Mouse (Mus musculus) left cerebral cortex, postnatal 25 days (tissue): ENCODE measurements around the gene Mrtfb. TPM values are rescaled to one million over a fixed set of nuclear protein-coding genes. Genes with fewer than 3 reads are reported as not detected.

Source experiments
- DNase-seq, 2 experiments: peaks; one replicate each; pipeline ENCODE4 v3.0.0; 2022; ENCODE audit warnings: low spot score in 2 of 2, mixed read lengths in 1 of 2
- intact Hi-C: fragments of 180-260 bp; cut with DNase I; formaldehyde crosslinking; loops from one replicate; pipeline ENCODE4 v1.15.1; 2025
- total RNA-seq, 2 experiments: library from RNA; stranded (reverse); gene quantifications; 2 replicates each; pipeline ENCODE4 v1.2.3; 2021

The Mrtfb gene
- total RNA-seq: 100 to 1,000 TPM; 182 to 185 TPM

- DNase-seq: peak; percentile 88 to 92
- intact Hi-C loops: loop anchor here (2.0 kb wide), 3 partner anchors 51 to 103 kb away; no protein-coding TSS in a partner anchor
Observed at GRCm38 (mm10) chr16:13255855-13256635, at the start of gene Mrtfb. Mrtfb (plus strand) TSS chr16:13256481.

- intact Hi-C loops: no loop called here
- peak; percentile 46 to 91 for DNase-seq
Observed at GRCm38 (mm10) chr16:13207649-13208048, 48.6 kb upstream of the Mrtfb start.

- no peak for DNase-seq
- intact Hi-C loops: no loop called here
Observed at GRCm38 (mm10) chr16:13208087-13208486, 48.2 kb upstream of the Mrtfb start.

- no peak for DNase-seq
- intact Hi-C loops: no loop called here
Observed at GRCm38 (mm10) chr16:13212781-13213180, 43.5 kb upstream of the Mrtfb start.

GRCm38 (mm10) chr16:13216116-13216952, 39.9 kb upstream of the Mrtfb start:
- no peak for DNase-seq
- intact Hi-C loops: no loop called here

GRCm38 (mm10) chr16:13217951-13218350, 38.3 kb upstream of the Mrtfb start:
- intact Hi-C loops: no loop called here

GRCm38 (mm10) chr16:13221475-13221874, 34.8 kb upstream of the Mrtfb start:
- intact Hi-C loops: no loop called here
- DNase-seq: no peak

More at GRCm38 (mm10) chr16:13217951-13218350, 38.3 kb upstream of the Mrtfb start:
- DNase-seq: no peak

GRCm38 (mm10) chr16:13232043-13232442, 24.2 kb upstream of the Mrtfb start:
- intact Hi-C loops: no loop called here
- DNase-seq: no peak

- DNase-seq: no peak
Observed at GRCm38 (mm10) chr16:13232912-13233802, 23.1 kb upstream of the Mrtfb start.

GRCm38 (mm10) chr16:13239039-13239438, 17.2 kb upstream of the Mrtfb start:
- no peak for DNase-seq
- intact Hi-C loops: no loop called here

More at GRCm38 (mm10) chr16:13232912-13233802, 23.1 kb upstream of the Mrtfb start:
- intact Hi-C loops: no loop called here

- intact Hi-C loops: no loop called here
- no peak for DNase-seq
Observed at GRCm38 (mm10) chr16:13239544-13239943, 16.7 kb upstream of the Mrtfb start.

- DNase-seq: no peak
- intact Hi-C loops: no loop called here
Observed at GRCm38 (mm10) chr16:13240326-13240725, 16.0 kb upstream of the Mrtfb start.

- DNase-seq: no peak
- intact Hi-C loops: no loop called here
Observed at GRCm38 (mm10) chr16:13245658-13246057, 10.6 kb upstream of the Mrtfb start.

- no peak for DNase-seq
- intact Hi-C loops: no loop called here
Observed at GRCm38 (mm10) chr16:13246855-13247254, 9.4 kb upstream of the Mrtfb start.

- no peak for DNase-seq
- intact Hi-C loops: no loop called here
Observed at GRCm38 (mm10) chr16:13250061-13250460, 6.2 kb upstream of the Mrtfb start.

GRCm38 (mm10) chr16:13256667-13257527, 616 bp downstream of the Mrtfb start:
- intact Hi-C loops: loop anchor here (1.0 to 2.0 kb wide), 4 partner anchors 52 to 102 kb away; no protein-coding TSS in a partner anchor
- DNase-seq: no peak

- DNase-seq: no peak
- intact Hi-C loops: loop anchor here (1.0 to 2.0 kb wide), 4 partner anchors 53 to 101 kb away; no protein-coding TSS in a partner anchor
Observed at GRCm38 (mm10) chr16:13257528-13257835, 1.2 kb downstream of the Mrtfb start.

GRCm38 (mm10) chr16:13259026-13259425, 2.7 kb downstream of the Mrtfb start:
- DNase-seq: no peak
- intact Hi-C loops: no loop called here

GRCm38 (mm10) chr16:13266312-13266711, 10.0 kb downstream of the Mrtfb start:
- intact Hi-C loops: no loop called here
- no peak for DNase-seq
